Mouse (Mus musculus) frontal cortex, postnatal 36 days (tissue): ENCODE data around the gene Vmn1r4.

Source experiments
- DNase-seq, 2 experiments: peaks; one replicate each; pipeline ENCODE4 v3.0.0; 2022; ENCODE audit warnings: low spot score in 2 of 2

Gene Vmn1r4

DNA sequence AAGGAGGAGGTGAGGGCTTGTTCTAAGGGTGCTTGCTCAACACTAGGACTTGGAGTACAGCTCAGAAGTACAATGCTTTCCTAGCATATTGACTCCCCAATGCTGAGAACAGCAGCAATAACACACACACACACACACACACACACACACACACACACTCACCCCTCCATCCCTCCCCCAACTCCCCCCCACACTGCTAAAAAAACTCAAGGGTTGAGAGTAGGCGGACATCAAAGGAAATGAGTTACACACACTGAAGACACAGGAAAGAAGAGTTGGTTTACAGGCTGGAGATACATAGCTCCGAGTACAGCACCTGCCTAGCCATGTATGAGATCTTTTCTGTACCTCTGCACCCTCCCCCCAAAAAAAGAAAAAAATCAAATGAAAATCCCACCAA, 7.5 kb upstream of the Vmn1r4 start:
- DNase-seq = no peak

DNA sequence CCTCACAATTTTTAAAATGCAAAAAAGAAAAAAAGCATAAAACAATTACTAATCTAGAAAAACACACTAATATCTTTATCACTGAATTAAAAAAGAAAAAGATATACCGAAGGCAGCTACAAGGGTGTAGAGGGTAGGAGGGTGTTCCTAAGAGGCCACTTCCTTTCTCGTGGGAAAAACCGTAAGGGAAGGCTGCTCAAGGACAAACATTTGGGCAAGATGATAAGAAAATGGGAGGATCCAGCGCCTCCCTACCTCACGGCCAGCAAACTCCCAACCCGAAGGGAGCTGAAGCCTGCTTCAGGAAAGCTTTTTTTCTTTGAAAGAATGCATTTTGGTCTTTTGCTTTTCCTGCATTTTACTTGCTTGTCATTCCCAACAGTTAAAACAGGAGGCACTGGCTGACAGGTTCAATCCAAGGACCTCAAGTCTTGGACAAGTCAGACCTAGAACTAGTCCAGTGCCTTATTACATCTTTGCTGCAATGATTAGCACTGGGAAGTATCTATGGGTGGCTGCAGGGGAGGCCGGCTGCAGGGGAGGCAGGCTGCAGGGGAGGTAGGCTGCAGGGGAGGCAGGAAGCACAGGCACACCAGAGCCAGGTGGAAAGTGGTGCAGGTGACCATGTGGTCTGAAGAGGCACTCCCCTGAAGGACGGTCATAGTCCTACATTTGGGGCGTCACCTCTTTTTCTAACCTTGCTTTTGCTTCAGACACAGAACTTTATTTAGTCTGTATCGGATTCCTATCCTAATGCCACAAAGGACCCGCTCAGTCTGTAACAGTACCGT, 6.0 kb upstream of the Vmn1r4 start:
- no peak for DNase-seq

DNA sequence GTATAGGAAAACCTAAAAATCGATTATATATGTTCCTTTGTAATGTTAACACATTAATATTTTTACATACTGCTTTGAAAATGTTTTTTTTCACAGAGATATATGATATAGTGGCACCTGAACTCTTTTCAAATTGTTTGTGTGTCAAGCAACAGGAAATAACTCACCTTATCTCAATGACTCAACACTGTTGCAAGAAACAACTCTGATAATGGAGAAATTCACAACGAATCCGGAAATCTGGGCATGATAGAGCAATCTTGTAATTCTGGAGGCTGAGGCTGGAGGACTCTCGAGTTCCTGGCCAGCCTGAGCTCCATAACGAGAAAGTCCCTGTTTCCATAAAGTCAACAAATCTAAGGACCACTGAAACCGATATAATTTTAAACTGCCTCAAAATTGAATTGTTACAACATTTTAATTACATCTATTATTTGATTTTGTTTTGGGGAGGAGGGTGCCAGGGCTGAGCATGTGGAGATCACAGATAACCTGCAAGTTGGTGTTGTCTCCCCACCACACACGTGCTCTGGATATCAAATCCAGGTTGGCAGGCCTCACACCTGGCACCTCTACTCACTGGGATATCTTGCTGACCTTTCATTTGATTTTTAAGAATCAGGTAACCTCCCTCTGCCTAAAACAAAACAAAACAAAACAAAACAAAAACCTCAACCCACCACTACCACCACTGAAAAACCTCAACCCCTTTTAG, 4.3 kb upstream of the Vmn1r4 start:
- no peak for DNase-seq

DNA sequence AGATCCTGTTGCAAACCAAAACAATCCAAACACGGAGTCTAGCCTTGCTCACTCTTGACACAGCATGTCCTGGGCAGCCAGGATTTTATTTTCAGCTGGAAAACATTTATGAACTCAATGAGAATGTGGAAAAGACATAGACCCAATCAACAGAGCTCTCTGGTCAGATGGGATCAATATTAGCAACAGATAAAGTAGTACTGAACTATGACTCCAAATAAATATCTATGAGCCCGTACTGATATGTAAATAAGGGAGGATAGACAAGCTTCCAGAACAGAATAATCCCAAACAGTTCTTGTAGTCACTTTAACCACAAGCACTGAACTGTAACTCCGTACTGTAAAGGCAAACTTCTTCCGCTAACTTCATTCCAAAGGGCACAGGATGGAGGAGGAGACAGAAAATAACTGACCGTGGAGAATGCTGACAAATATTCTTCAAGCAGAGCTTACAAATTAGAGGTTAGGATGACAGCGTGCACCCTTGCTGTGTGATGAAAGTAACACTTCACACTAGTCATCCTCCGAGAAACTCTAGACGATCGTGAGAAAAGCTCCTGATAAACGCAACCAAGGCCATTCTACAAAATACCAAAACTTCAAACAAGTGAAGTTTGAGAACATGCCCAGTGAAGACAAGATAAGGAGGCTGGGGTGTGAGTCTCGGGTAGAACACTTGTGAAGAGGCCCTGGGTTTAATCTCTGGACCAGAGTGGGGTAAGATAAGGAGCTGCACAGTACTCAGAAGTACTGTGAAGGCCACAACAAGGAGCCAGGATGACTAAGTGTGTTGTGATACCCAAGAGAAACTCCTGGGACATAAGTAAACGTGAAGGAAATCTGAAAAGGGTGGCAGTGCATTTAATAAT, 3.4 kb upstream of the Vmn1r4 start:
- no peak for DNase-seq

DNA sequence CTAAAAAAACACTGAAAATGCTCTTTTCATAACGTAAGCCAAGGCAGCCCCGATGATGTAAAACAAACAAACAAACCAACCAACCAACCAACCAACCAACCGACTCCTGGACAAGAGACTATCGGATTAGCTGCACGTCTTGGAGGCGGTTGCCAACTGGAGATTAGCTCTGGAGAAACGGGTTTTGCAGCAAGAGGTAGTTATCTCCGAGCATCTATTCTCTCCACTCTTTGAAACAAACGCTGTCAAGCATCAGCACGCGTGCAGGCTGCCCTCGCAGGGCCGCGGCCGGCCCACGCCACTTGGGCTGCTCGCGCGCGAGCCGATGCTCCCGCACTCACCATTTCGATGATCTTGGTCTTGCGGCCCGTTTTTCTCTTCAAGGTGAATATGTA, 487 bp upstream of the Vmn1r4 start:
- no peak for DNase-seq

DNA sequence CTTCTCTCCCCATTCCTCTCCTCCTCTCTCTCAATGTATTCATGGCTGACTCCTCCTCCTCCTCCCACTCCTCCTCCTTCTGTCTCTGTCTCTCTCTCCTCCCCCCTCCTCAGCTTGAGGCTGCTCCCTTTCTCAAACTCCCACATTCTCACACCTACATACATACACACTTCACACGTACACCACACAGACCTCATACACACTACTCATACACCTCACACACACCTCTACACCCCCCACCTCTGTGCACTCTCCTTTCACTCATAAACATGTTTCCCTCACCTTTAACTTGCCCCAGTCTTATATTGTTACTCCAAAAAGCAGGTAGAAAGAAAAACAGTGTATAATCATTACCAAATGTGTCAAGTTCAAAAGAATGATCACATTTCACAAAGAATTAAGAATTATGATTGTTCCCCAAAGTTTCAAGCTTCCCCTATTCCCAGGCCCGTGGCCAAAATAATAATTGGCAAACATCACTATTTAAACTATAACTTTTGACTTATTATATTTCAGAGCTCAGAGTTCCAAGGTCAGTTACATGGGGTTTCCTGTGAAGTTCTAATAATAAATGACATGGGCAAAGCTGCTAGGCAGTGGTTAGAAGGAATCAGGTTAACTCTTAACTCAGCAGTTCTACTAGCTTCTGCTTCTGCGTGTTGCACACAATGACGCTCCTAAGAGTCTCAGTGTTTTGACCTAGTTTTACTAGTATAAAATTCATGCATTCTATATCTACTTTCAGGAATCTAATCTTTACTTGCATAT, 8.0 kb downstream of the Vmn1r4 start:
- no peak for DNase-seq

DNA sequence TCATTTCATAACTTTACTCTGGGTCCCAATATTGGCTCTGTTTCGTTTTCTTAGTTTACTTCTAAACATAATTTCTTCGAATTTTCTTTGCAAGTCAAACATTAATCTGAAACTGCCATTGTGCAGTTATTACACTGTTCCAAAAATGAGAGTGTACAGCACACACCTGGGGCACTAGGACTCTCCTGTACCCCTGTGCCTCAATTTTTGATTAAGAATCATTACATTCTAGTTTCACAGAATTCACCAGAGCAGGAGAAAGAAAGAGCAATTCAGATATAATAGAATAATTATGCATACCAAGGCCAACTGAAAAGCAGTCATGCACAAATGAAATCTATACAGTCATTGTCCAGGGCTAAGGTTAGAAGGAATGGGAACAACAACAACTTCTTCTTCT, 8.6 kb downstream of the Vmn1r4 start:
- DNase-seq = no peak

DNA sequence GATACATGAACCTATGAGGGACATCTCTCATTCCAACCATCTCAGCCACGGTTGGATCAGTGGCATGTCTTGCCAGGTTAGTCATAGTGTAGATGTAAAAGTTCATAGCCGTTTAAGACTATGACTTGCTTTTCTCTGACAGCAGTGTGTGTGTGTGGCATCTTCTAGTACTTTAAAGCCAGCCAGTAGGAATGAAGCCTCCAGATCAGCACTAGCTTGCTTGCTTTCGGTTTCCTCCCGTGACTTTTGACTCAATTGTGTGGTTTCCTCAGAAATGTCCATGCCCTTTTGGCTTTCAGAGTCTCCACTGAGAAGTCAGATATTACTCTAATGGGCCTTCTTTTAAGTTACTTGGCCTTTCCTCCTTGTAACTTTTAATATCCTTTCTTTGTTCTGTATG, 10.6 kb downstream of the Vmn1r4 start:
- DNase-seq = no peak

DNA sequence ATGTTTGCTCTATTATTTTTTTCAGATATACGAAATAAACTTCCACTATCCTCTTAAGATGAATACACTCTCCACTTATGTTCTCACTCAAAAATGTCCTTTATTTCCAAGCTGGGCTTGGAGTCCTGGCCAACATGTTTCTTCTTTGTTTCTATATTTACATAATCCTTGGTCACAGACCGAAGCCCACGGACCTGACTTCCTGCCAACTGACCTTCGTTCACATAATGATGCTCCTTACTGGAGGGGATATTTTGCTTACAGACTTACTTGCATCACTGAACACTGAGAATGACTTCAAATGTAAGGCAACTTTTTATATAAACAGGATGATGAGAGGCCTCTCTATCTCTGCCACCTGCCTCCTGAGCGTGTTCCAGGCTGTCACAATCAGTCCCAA, 32.6 kb downstream of the Vmn1r4 start:
- DNase-seq = no peak

DNA sequence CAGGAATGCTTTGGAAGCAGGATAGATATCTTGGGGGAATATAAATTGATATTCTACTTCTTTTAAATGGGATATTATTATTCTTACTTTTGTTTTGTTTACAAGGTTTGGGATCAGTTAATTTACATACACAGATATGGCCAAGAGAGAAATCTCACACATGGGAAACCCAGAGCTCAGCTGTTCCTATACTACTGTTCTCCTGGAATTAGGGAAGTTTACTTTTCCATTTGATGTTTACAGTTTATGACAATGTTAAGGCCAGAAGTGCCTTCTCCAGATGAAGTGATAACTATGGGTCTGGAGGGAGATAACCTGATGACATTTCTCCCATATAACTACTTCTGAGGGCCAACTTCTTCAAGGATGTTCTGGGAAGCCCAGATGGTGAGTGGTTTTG, 46.2 kb downstream of the Vmn1r4 start, which contains the start of gene Vmn1r5:
Vmn1r5 (plus strand) TSS at position 301 of the 400 bp plus-strand sequence.
- DNase-seq = no peak

DNA sequence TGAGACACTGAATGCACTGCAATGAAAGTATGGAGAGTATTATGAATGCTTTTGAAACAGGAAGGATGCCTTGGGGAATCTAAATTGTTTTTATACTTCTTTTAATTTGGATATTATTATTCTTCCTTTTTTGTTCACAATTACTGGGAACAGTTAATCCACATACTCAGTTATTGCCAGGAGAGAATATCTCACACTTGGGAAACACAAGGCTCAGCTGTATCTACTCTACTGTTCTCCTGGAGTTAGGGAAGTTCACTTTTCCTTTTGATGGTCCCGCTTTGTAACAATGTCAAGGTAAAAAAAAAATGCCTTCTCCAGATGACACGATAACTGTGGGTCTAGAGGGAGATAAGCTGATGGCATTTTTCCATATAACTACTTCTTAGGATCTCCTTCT, 73.1 kb downstream of the Vmn1r4 start, which contains the start of gene Vmn1r6:
Vmn1r6 (plus strand) TSS at position 301 of the 400 bp plus-strand sequence.
- DNase-seq = no peak
